Mouse (Mus musculus) embryonic fibroblast, embryonic 13.5 days (primary cell): Measurements from ENCODE around the gene 5430419D17Rik.

Experiments
- CTCF ChIP-seq: IDR thresholded peaks from 2 replicates; pipeline ENCODE4 v1.5.1; 2011; ENCODE audit warnings: mild to moderate bottlenecking, control low read depth, low read length, moderate library complexity, borderline replicate concordance; ENCODE audit not compliant: insufficient read depth
- POLR2A ChIP-seq: IDR thresholded peaks from 2 replicates; pipeline ENCODE4 v1.6.1; 2011; ENCODE audit warnings: low read depth, mild to moderate bottlenecking, control low read depth, low read length, moderate library complexity

GRCm38 (mm10) chr7:131264251-131264650 lies 90.0 kb downstream of the 5430419D17Rik start:
- TF ChIP-seq CTCF (no peak), POLR2A (no peak)
